Mouse (Mus musculus) thymus, adult 2 months (tissue): Measurements from ENCODE around the gene Vmn1r127.
"Not testable (repeated sequence)": the region's sequence is repeated elsewhere in the genome, so short reads cannot be mapped to it uniquely, and the experiment has no call there.

Experiments used
- CTCF ChIP-seq: fragments of 200-500 bp; IDR thresholded peaks from 2 replicates; pipeline ENCODE4 v1.5.1; 2012; ENCODE audit warnings: mild to moderate bottlenecking, control low read depth, low read length, moderate library complexity, borderline replicate concordance; ENCODE audit not compliant: control insufficient read depth, poor library complexity, insufficient read depth; ENCODE audit errors: extremely low read depth
- POLR2A ChIP-seq: fragments of 200-500 bp; IDR thresholded peaks from 2 replicates; pipeline ENCODE4 v1.6.1; 2012; ENCODE audit warnings: mild to moderate bottlenecking, low read length, control low read depth, moderate library complexity; ENCODE audit not compliant: control insufficient read depth, poor library complexity, insufficient read depth; ENCODE audit errors: extremely low read depth

- TF ChIP-seq CTCF, POLR2A: not testable (repeated sequence)
Observed at GRCm38 (mm10) chr7:21349073-21349472, 29.4 kb upstream of the Vmn1r127 start, which contains the start of gene Vmn1r128.
